Mouse (Mus musculus) 416B (cell line): ENCODE results near the gene Gfm1.

Source experiments
- DNase-seq: peaks from one replicate; pipeline ENCODE4 v3.0.0; 2011; ENCODE audit warnings: low read depth

Gfm1 gene

GRCm38 (mm10) chr3:67497998-67498397, 68.1 kb downstream of the Gfm1 start:
- peak; percentile 26 for DNase-seq

GRCm38 (mm10) chr3:67498773-67499405, 69.0 kb downstream of the Gfm1 start:
- no peak for DNase-seq

GRCm38 (mm10) chr3:67499406-67499791, 69.5 kb downstream of the Gfm1 start:
- no peak for DNase-seq

- DNase-seq: no peak
These were observed 74.0 kb downstream of the Gfm1 start for GRCm38 (mm10) chr3:67503878-67504277.

- DNase-seq: no peak
These were observed 75.4 kb downstream of the Gfm1 start for GRCm38 (mm10) chr3:67505286-67505685.

- DNase-seq: no peak
These were observed 78.5 kb downstream of the Gfm1 start for GRCm38 (mm10) chr3:67508216-67508892.

- peak; percentile 77 for DNase-seq
These were observed 82.9 kb downstream of the Gfm1 start for GRCm38 (mm10) chr3:67512807-67513206.

- DNase-seq: no peak
These were observed 84.9 kb downstream of the Gfm1 start for GRCm38 (mm10) chr3:67514801-67515273.

- DNase-seq: no peak
These were observed 85.4 kb downstream of the Gfm1 start, which contains the start of gene Rarres1 for GRCm38 (mm10) chr3:67515274-67515801. Rarres1 (minus strand) TSS chr3:67515523.

- no peak for DNase-seq
These were observed 90.8 kb downstream of the Gfm1 start for GRCm38 (mm10) chr3:67520568-67521143.

GRCm38 (mm10) chr3:67522709-67523108, 92.8 kb downstream of the Gfm1 start:
- DNase-seq: no peak

- DNase-seq: no peak
These were observed 94.9 kb downstream of the Gfm1 start for GRCm38 (mm10) chr3:67524768-67525167.
